Mouse (Mus musculus) intestine, embryonic 14.5 days (tissue): ENCODE results near the gene Dnm1. TPM values are rescaled to one million over a fixed set of nuclear protein-coding genes. Genes with fewer than 3 reads are reported as not detected.

ENCODE experiments used
- ATAC-seq: fragments of 200-750 bp; cut with Nextera tagmentation; replicated peaks from 2 replicates; pipeline ENCODE4 v1.8.0; 2017; ENCODE audit warnings: low read depth, moderate number of reproducible peaks, moderate TSS enrichment, moderate library complexity; ENCODE audit not compliant: low FRiP score, low TSS enrichment
- DNase-seq: peaks from one replicate; pipeline ENCODE4 v3.0.0-alpha.2; 2018; ENCODE audit warnings: low spot score
- H3K27ac ChIP-seq: fragments of 300-500 bp; sonication (generic); 2 replicates; pipeline ENCODE4 v1.5.1; 2014; ENCODE audit warnings: low read depth, mild to moderate bottlenecking, control low read depth
- H3K27me3 ChIP-seq: fragments of 300-500 bp; sonication (generic); replicated peaks from 2 replicates; pipeline ENCODE4 v1.6.1; 2014; ENCODE audit warnings: low read length, control low read depth; ENCODE audit not compliant: control insufficient read depth, insufficient read depth
- H3K36me3 ChIP-seq: fragments of 300-500 bp; sonication (generic); 2 replicates; pipeline ENCODE4 v1.6.1; 2014; ENCODE audit warnings: low read length, control low read depth; ENCODE audit not compliant: control insufficient read depth, insufficient read depth
- H3K4me1 ChIP-seq: fragments of 300-500 bp; sonication (generic); replicated peaks from 2 replicates; pipeline ENCODE4 v1.6.1; 2014; ENCODE audit warnings: low read length, control low read depth, mixed read lengths; ENCODE audit not compliant: control insufficient read depth, insufficient read depth
- H3K4me2 ChIP-seq: fragments of 300-500 bp; sonication (generic); 2 replicates; pipeline ENCODE4 v1.6.1; 2014; ENCODE audit warnings: low read length
- H3K4me3 ChIP-seq: fragments of 300-500 bp; sonication (generic); 2 replicates; pipeline ENCODE4 v1.5.1; 2014; ENCODE audit warnings: low read depth, low read length, control low read depth, mixed read lengths
- H3K9ac ChIP-seq: fragments of 300-500 bp; sonication (generic); 2 replicates; pipeline ENCODE4 v1.6.1; 2014; ENCODE audit warnings: mild to moderate bottlenecking, low read length
- H3K9me3 ChIP-seq: fragments of 300-500 bp; sonication (generic); 2 replicates; pipeline ENCODE4 v1.6.1; 2016; ENCODE audit warnings: low read length, control low read depth; ENCODE audit not compliant: control insufficient read depth
- WGBS: fragments of 180-500 bp; shearing (Covaris S2); extraction: QIAGEN DNeasy Blood & Tissue Kit; methylation state at CpG from one replicate; pipeline ENCODE4 v1.1.7; 2014; 5-methylcytosine and 5-hydroxymethylcytosine counted together
- polyA plus RNA-seq: library from polyadenylated mRNA; unstranded; fragments of >200 nt; fragmentation: Nextera tagmentation; extraction: Ambion mirVana; gene quantifications from 2 replicates; pipeline ENCODE4 v1.2.1, GENCODE M21; 2014

Dnm1 gene
- polyA plus RNA-seq, 1 experiment from 2014 or later: 22.7 TPM

GRCm38 (mm10) chr2:32295285-32295684 lies 57.9 kb downstream of the Dnm1 start:
- H3K4me2 ChIP-seq: no peak overlapping the region
- 90% methylated on average over 3 of the region's 3 CpGs for WGBS
- no peaks in the 10 kb centered on the region for H3K9me3 ChIP-seq
- no peak overlapping the region for H3K9ac ChIP-seq
- no peak overlapping the region for H3K4me3 ChIP-seq
- H3K36me3 ChIP-seq: peaks cover 60% of the 10 kb centered on the region
- H3K27ac ChIP-seq: no peak overlapping the region
- H3K4me1 ChIP-seq: no peaks in the 10 kb centered on the region
- DNase-seq (no peak), ATAC-seq (no peak)
- H3K27me3 ChIP-seq: no peaks in the 10 kb centered on the region

- no peak for DNase-seq
- peaks cover 1% of the 10 kb centered on the region; the same call in 1 of the 2 replicates for H3K4me1 ChIP-seq
- 89% methylated on average over 8 of the region's 8 CpGs for WGBS
- no peak overlapping the region for H3K27ac ChIP-seq
- no peak overlapping the region for H3K4me3 ChIP-seq
- no peak overlapping the region for H3K4me2 ChIP-seq
- no peaks in the 10 kb centered on the region for H3K9me3 ChIP-seq
- no peak for ATAC-seq
- no peak overlapping the region for H3K9ac ChIP-seq
- peaks cover 50% of the 10 kb centered on the region for H3K36me3 ChIP-seq
- no peaks in the 10 kb centered on the region for H3K27me3 ChIP-seq
These were observed 58.8 kb downstream of the Dnm1 start for GRCm38 (mm10) chr2:32294348-32294747.

- Histone ChIP-seq H3K9me3 (no peaks in the 10 kb centered on the region), H3K4me1 (peaks cover 7% of the 10 kb centered on the region; the same call in 1 of the 2 replicates), H3K36me3 (peaks cover 27% of the 10 kb centered on the region), H3K9ac (no peak overlapping the region), H3K4me2 (peak overlapping the region; percentile 96), H3K27ac (no peak overlapping the region), H3K27me3 (no peaks in the 10 kb centered on the region), H3K4me3 (no peak overlapping the region)
- no peak for DNase-seq
- ATAC-seq: no peak
These were observed 63.6 kb downstream of the Dnm1 start for GRCm38 (mm10) chr2:32289578-32289977.

- Histone ChIP-seq H3K4me2 (peak overlapping the region; percentile 96), H3K27ac (peak overlapping the region; percentile 36), H3K4me1 (peaks cover 7% of the 10 kb centered on the region; the same call in 1 of the 2 replicates), H3K9ac (peak overlapping the region; percentile 74), H3K4me3 (peak overlapping the region; percentile 74), H3K27me3 (no peaks in the 10 kb centered on the region), H3K36me3 (peaks cover 33% of the 10 kb centered on the region), H3K9me3 (no peaks in the 10 kb centered on the region)
- peak; percentile 66 for ATAC-seq
- WGBS: 2% methylated on average over 26 of the region's 29 CpGs
- DNase-seq: peak; percentile 67
These were observed 64.7 kb downstream of the Dnm1 start for GRCm38 (mm10) chr2:32288371-32288931.

- H3K4me3 ChIP-seq: peak within 1 kb of the TSS; percentile 74
- no peaks in the 10 kb centered on the region for H3K9me3 ChIP-seq
- peak within 1 kb of the TSS; percentile 45 for H3K27ac ChIP-seq
- ATAC-seq (peak; percentile 99), DNase-seq (peak; percentile 97)
- no peaks in the 10 kb centered on the region for H3K27me3 ChIP-seq
- H3K4me1 ChIP-seq: peaks cover 7% of the 10 kb centered on the region; the same call in 1 of the 2 replicates
- WGBS: under 1% methylated on average over 40 of the region's 41 CpGs
- peak within 1 kb of the TSS; percentile 75 for H3K9ac ChIP-seq
- H3K36me3 ChIP-seq: peaks cover 36% of the 10 kb centered on the region
- peak within 1 kb of the TSS; percentile 96 for H3K4me2 ChIP-seq
These were observed 65.2 kb downstream of the Dnm1 start, which contains the start of gene Swi5 for GRCm38 (mm10) chr2:32287923-32288367. Swi5 (minus strand) TSS chr2:32288075.

- no peaks in the 10 kb centered on the region for H3K27me3 ChIP-seq
- peak within 1 kb of the TSS; percentile 75 for H3K9ac ChIP-seq
- H3K4me3 ChIP-seq: peak within 1 kb of the TSS; percentile 74
- 2% methylated on average over 23 of the region's 23 CpGs for WGBS
- ATAC-seq (peak; percentile 34), DNase-seq (no peak)
- peaks cover 36% of the 10 kb centered on the region for H3K36me3 ChIP-seq
- no peaks in the 10 kb centered on the region for H3K9me3 ChIP-seq
- H3K27ac ChIP-seq: peak within 1 kb of the TSS; percentile 45
- peaks cover 7% of the 10 kb centered on the region; the same call in 1 of the 2 replicates for H3K4me1 ChIP-seq
- H3K4me2 ChIP-seq: peak within 1 kb of the TSS; percentile 96
These were observed 65.8 kb downstream of the Dnm1 start, which contains the start of gene Golga2 for GRCm38 (mm10) chr2:32287334-32287840. Golga2 (plus strand) TSS chr2:32287384.

GRCm38 (mm10) chr2:32283986-32284385 lies 69.2 kb downstream of the Dnm1 start:
- ATAC-seq (no peak), DNase-seq (no peak)
- Histone ChIP-seq H3K27me3 (no peaks in the 10 kb centered on the region), H3K27ac (no peak overlapping the region), H3K9ac (no peak overlapping the region), H3K9me3 (no peaks in the 10 kb centered on the region), H3K36me3 (peaks cover 64% of the 10 kb centered on the region), H3K4me1 (peaks cover 3% of the 10 kb centered on the region; the same call in 1 of the 2 replicates), H3K4me2 (no peak overlapping the region), H3K4me3 (no peak overlapping the region)
- WGBS: 77% methylated on average over 3 of the region's 3 CpGs

- H3K9ac ChIP-seq: no peak overlapping the region
- WGBS: 81% methylated on average over 1 of the region's 1 CpGs
- H3K4me3 ChIP-seq: no peak overlapping the region
- peaks cover 76% of the 10 kb centered on the region for H3K36me3 ChIP-seq
- no peak overlapping the region for H3K27ac ChIP-seq
- no peak overlapping the region for H3K4me2 ChIP-seq
- ATAC-seq: no peak
- no peaks in the 10 kb centered on the region; the same call in 1 of the 2 replicates for H3K4me1 ChIP-seq
- no peaks in the 10 kb centered on the region for H3K9me3 ChIP-seq
- DNase-seq: no peak
- no peaks in the 10 kb centered on the region for H3K27me3 ChIP-seq
These were observed 70.4 kb downstream of the Dnm1 start for GRCm38 (mm10) chr2:32282727-32283126.

GRCm38 (mm10) chr2:32282289-32282688 lies 70.8 kb downstream of the Dnm1 start:
- no peak overlapping the region for H3K27ac ChIP-seq
- no peaks in the 10 kb centered on the region; the same call in 1 of the 2 replicates for H3K4me1 ChIP-seq
- H3K9ac ChIP-seq: no peak overlapping the region
- H3K4me3 ChIP-seq: no peak overlapping the region
- H3K27me3 ChIP-seq: no peaks in the 10 kb centered on the region
- peaks cover 78% of the 10 kb centered on the region for H3K36me3 ChIP-seq
- no peak for DNase-seq
- WGBS: 91% methylated on average over 2 of the region's 2 CpGs
- H3K9me3 ChIP-seq: no peaks in the 10 kb centered on the region
- no peak for ATAC-seq
- H3K4me2 ChIP-seq: no peak overlapping the region
